Mouse (Mus musculus) kidney, adult 2 months (tissue): Measurements from ENCODE around the gene Lyg1.

Experiments used
- CTCF ChIP-seq: fragments of 200-500 bp; conservative IDR thresholded peaks from 2 replicates; pipeline ENCODE4 v1.5.1; 2011; ENCODE audit warnings: low read depth, mild to moderate bottlenecking, control low read depth, low read length, moderate library complexity, mixed read lengths; ENCODE audit not compliant: insufficient read depth, insufficient read length
- POLR2A ChIP-seq: fragments of 200-500 bp; IDR thresholded peaks from one replicate; pipeline ENCODE4 v1.6.1; 2011; ENCODE audit warnings: low read depth, low read length, control low read depth

GRCm38 (mm10) chr1:37998371-37999199 is 41.0 kb upstream of the Lyg1 start:
- TF ChIP-seq POLR2A: no peak
- TF ChIP-seq CTCF: no peak
